Mouse (Mus musculus): ENCODE results near the gene Inka1. TPM values are rescaled to one million over a fixed set of nuclear protein-coding genes. Genes with fewer than 3 reads are reported as not detected.
A peak's percentile ranks its signal among the peaks of the same experiment; 100 is the strongest.

The Inka1 gene
- total and polyA plus RNA-seq, 3 experiments: 4.8 to 12.6 (median 8.3) TPM

- Histone ChIP-seq H3K36me3 (ENCODE audit: control insufficient read depth, insufficient read depth, low read length) (no peaks in the 10 kb centered on the region), H3K9ac (ENCODE audit: low read depth, low read length) (no peak overlapping the region), H3K4me1 (ENCODE audit: control insufficient read depth, insufficient read depth, low read length) (peaks cover 23% of the 10 kb centered on the region), H3K79me2 (replicated peaks; ENCODE audit: control insufficient read depth, insufficient read depth, low read length) (peaks cover 3% of the 10 kb centered on the region), H3K27me3 (ENCODE audit: control insufficient read depth, insufficient read depth, low read length) (no peaks in the 10 kb centered on the region), H3K27ac (peak overlapping the region; percentile 80), H3K4me3 (no peak overlapping the region)
- intact Hi-C loops (cut with DNase I): no loop called here
- TF ChIP-seq CTCF (IDR thresholded peaks at IDR 0.05) (no peak), EP300 (IDR thresholded peaks at IDR 0.05; ENCODE audit: insufficient read depth, low read depth, low read length) (no peak), POLR2A (IDR thresholded peaks at IDR 0.05; ENCODE audit: insufficient read depth, low read depth, low read length) (no peak)
- DNase-seq: no peak
- WGBS: 18% methylated on average over 10 of the region's 10 CpGs
These were observed 11.0 kb downstream of the Inka1 start for GRCm38 (mm10) chr9:107974491-107975171.

GRCm38 (mm10) chr9:107971690-107972541 is 13.8 kb downstream of the Inka1 start:
- intact Hi-C loops (cut with DNase I): no loop called here
- TF ChIP-seq POLR2A (IDR thresholded peaks at IDR 0.05; ENCODE audit: insufficient read depth, low read depth, low read length) (peak; percentile 51; the same call in 1 of the 2 replicates), CTCF (IDR thresholded peaks at IDR 0.05) (no peak), EP300 (IDR thresholded peaks at IDR 0.05; ENCODE audit: insufficient read depth, low read depth, low read length) (peak; percentile 88; the same call in 1 of the 2 replicates)
- H3K4me1 ChIP-seq (ENCODE audit: control insufficient read depth, insufficient read depth, low read length): peaks cover 25% of the 10 kb centered on the region
- H3K79me2 ChIP-seq (replicated peaks; ENCODE audit: control insufficient read depth, insufficient read depth, low read length): peaks cover 3% of the 10 kb centered on the region
- no peaks in the 10 kb centered on the region for H3K36me3 ChIP-seq (ENCODE audit: control insufficient read depth, insufficient read depth, low read length)
- peak; percentile 56 to 63 for DNase-seq
- no peak overlapping the region for H3K4me3 ChIP-seq
- H3K27ac ChIP-seq: peak overlapping the region; percentile 47
- H3K27me3 ChIP-seq (ENCODE audit: control insufficient read depth, insufficient read depth, low read length): no peaks in the 10 kb centered on the region
- no peak overlapping the region for H3K9ac ChIP-seq (ENCODE audit: low read depth, low read length)
- whole genome bisulfite sequencing: 42% methylated on average over 8 of the region's 8 CpGs

DNA sequence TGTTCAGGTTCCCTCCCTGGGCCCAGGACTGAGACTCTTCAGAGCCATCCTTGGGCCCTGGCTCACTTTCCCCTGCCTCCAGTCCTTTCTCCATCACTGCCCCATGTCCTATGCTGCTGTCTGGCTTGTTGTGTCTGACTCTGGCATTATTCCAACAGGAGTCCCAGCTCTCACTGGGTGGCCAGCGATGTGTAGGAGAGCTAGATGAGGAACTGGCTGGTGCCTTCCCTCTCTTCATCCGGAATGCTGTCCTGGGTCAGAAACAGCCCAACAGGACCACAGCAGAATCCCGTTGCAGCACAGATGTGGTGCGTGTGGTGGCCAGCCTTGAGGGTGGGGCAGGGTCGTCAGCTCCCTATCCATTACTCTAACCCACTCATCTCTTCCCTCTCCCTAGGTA is 15.4 kb downstream of the Inka1 start:
- H3K4me1 ChIP-seq (ENCODE audit: control insufficient read depth, insufficient read depth, low read length): peaks cover 19% of the 10 kb centered on the region
- no peak overlapping the region for H3K27ac ChIP-seq
- intact Hi-C loops (cut with DNase I): no loop called here
- no peaks in the 10 kb centered on the region for H3K27me3 ChIP-seq (ENCODE audit: control insufficient read depth, insufficient read depth, low read length)
- H3K4me3 ChIP-seq: no peak overlapping the region
- no peak for DNase-seq
- H3K79me2 ChIP-seq (replicated peaks; ENCODE audit: control insufficient read depth, insufficient read depth, low read length): no peaks in the 10 kb centered on the region
- no peak overlapping the region for H3K9ac ChIP-seq (ENCODE audit: low read depth, low read length)
- 78% methylated on average over 5 of the region's 5 CpGs for WGBS
- no peaks in the 10 kb centered on the region for H3K36me3 ChIP-seq (ENCODE audit: control insufficient read depth, insufficient read depth, low read length)
- no peak for TF ChIP-seq EP300 (IDR thresholded peaks at IDR 0.05; ENCODE audit: insufficient read depth, low read depth, low read length)
- TF ChIP-seq POLR2A (IDR thresholded peaks at IDR 0.05; ENCODE audit: insufficient read depth, low read depth, low read length): no peak
- no peak for TF ChIP-seq CTCF (IDR thresholded peaks at IDR 0.05)

- Histone ChIP-seq H3K27ac (no peak overlapping the region; the same call in 1 of the 2 replicates), H3K9ac (ENCODE audit: low read depth, low read length) (no peak overlapping the region), H3K4me3 (no peak overlapping the region), H3K27me3 (ENCODE audit: control insufficient read depth, insufficient read depth, low read length) (no peaks in the 10 kb centered on the region), H3K36me3 (ENCODE audit: control insufficient read depth, insufficient read depth, low read length) (no peaks in the 10 kb centered on the region), H3K4me1 (ENCODE audit: control insufficient read depth, insufficient read depth, low read length) (peaks cover 17% of the 10 kb centered on the region), H3K79me2 (replicated peaks; ENCODE audit: control insufficient read depth, insufficient read depth, low read length) (no peaks in the 10 kb centered on the region)
- no peak for TF ChIP-seq CTCF (IDR thresholded peaks at IDR 0.05)
- no peak for DNase-seq
- 92% methylated on average over 7 of the region's 7 CpGs for WGBS
- intact Hi-C loops (cut with DNase I): no loop called here
These were observed 17.1 kb downstream of the Inka1 start for GRCm38 (mm10) chr9:107968531-107968930.

DNA sequence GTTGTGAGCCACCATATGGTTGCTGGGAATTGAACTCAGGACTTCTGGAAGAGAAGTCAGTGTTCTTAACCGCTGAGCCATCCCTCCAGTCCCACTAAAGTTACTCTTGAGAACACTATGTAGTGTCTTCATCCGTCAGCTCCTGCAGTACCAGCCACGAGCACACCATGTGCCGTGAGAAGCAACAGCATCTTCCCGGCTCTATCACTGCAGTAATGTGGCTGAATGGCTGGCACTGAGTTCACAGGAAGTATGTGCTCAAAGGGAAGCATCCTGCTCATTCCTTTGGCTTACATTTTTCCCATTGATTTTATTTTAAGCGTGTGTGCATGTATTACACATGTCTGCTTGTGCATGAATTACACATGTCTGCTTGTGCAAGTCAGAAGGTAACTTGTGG is 18.2 kb downstream of the Inka1 start:
- intact Hi-C loops (cut with DNase I): no loop called here
- peak overlapping the region; percentile 66 for H3K27ac ChIP-seq

DNA sequence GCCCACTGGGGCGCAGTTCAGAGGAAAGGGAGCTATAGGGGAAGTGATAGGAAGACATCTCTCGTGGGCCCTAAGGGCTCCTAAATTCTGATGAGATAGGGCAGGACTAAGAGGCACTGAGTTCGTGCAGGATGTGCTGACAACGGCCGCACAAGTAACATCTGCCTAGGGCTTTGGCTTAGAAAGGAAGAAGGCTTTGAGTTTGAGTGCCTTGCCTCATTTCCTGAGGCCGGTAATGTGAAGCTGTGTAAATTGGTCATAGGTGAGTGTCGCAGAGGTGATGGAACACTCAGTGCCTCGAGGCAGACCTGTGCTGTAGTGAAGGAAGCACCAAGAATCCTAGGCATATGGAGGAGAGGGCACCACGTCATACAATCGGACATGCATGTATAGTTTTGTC is 19.0 kb downstream of the Inka1 start:
- 46% methylated on average over 10 of the region's 10 CpGs for WGBS
- Histone ChIP-seq H3K36me3 (ENCODE audit: control insufficient read depth, insufficient read depth, low read length) (no peaks in the 10 kb centered on the region), H3K27ac (peak overlapping the region; percentile 66), H3K27me3 (ENCODE audit: control insufficient read depth, insufficient read depth, low read length) (no peaks in the 10 kb centered on the region), H3K4me1 (ENCODE audit: control insufficient read depth, insufficient read depth, low read length) (peaks cover 13% of the 10 kb centered on the region), H3K9ac (ENCODE audit: low read depth, low read length) (no peak overlapping the region), H3K4me3 (no peak overlapping the region), H3K79me2 (replicated peaks; ENCODE audit: control insufficient read depth, insufficient read depth, low read length) (no peaks in the 10 kb centered on the region)
- TF ChIP-seq POLR2A (IDR thresholded peaks at IDR 0.05; ENCODE audit: insufficient read depth, low read depth, low read length): peak; percentile 59
- TF ChIP-seq CTCF (IDR thresholded peaks at IDR 0.05): no peak
- 0 out of 2 replicates have a peak, but pooled peaks have one; percentile 23 for TF ChIP-seq EP300 (IDR thresholded peaks at IDR 0.05; ENCODE audit: insufficient read depth, low read depth, low read length)
- intact Hi-C loops (cut with DNase I): no loop called here
- no peak for DNase-seq

More for the DNA sequence above, 18.2 kb downstream of the Inka1 start:
- no peak for TF ChIP-seq CTCF (IDR thresholded peaks at IDR 0.05)
- no peak for TF ChIP-seq POLR2A (IDR thresholded peaks at IDR 0.05; ENCODE audit: insufficient read depth, low read depth, low read length)
- no peak for TF ChIP-seq EP300 (IDR thresholded peaks at IDR 0.05; ENCODE audit: insufficient read depth, low read depth, low read length)
- Histone ChIP-seq H3K27me3 (ENCODE audit: control insufficient read depth, insufficient read depth, low read length) (no peaks in the 10 kb centered on the region), H3K4me3 (no peak overlapping the region), H3K79me2 (replicated peaks; ENCODE audit: control insufficient read depth, insufficient read depth, low read length) (no peaks in the 10 kb centered on the region), H3K36me3 (ENCODE audit: control insufficient read depth, insufficient read depth, low read length) (no peaks in the 10 kb centered on the region), H3K9ac (ENCODE audit: low read depth, low read length) (no peak overlapping the region), H3K4me1 (ENCODE audit: control insufficient read depth, insufficient read depth, low read length) (peaks cover 18% of the 10 kb centered on the region)
- DNase-seq: no peak
- WGBS: 54% methylated on average over 6 of the region's 6 CpGs

All from heart, adult 2 months (tissue).